Mouse (Mus musculus) intestine, embryonic 14.5 days (tissue): ENCODE results near the gene Btd. TPM values are rescaled to one million over a fixed set of nuclear protein-coding genes. Genes with fewer than 3 reads are reported as not detected.

Experiments
- ATAC-seq: fragments of 200-750 bp; cut with Nextera tagmentation; replicated peaks from 2 replicates; pipeline ENCODE4 v1.8.0; 2017; ENCODE audit warnings: low read depth, moderate number of reproducible peaks, moderate TSS enrichment, moderate library complexity; ENCODE audit not compliant: low FRiP score, low TSS enrichment
- DNase-seq: peaks from one replicate; pipeline ENCODE4 v3.0.0-alpha.2; 2018; ENCODE audit warnings: low spot score
- H3K27ac ChIP-seq: fragments of 300-500 bp; sonication (generic); 2 replicates; pipeline ENCODE4 v1.5.1; 2014; ENCODE audit warnings: low read depth, mild to moderate bottlenecking, control low read depth
- H3K27me3 ChIP-seq: fragments of 300-500 bp; sonication (generic); replicated peaks from 2 replicates; pipeline ENCODE4 v1.6.1; 2014; ENCODE audit warnings: low read length, control low read depth; ENCODE audit not compliant: control insufficient read depth, insufficient read depth
- H3K36me3 ChIP-seq: fragments of 300-500 bp; sonication (generic); 2 replicates; pipeline ENCODE4 v1.6.1; 2014; ENCODE audit warnings: low read length, control low read depth; ENCODE audit not compliant: control insufficient read depth, insufficient read depth
- H3K4me1 ChIP-seq: fragments of 300-500 bp; sonication (generic); replicated peaks from 2 replicates; pipeline ENCODE4 v1.6.1; 2014; ENCODE audit warnings: low read length, control low read depth, mixed read lengths; ENCODE audit not compliant: control insufficient read depth, insufficient read depth
- H3K4me2 ChIP-seq: fragments of 300-500 bp; sonication (generic); 2 replicates; pipeline ENCODE4 v1.6.1; 2014; ENCODE audit warnings: low read length
- H3K4me3 ChIP-seq: fragments of 300-500 bp; sonication (generic); 2 replicates; pipeline ENCODE4 v1.5.1; 2014; ENCODE audit warnings: low read depth, low read length, control low read depth, mixed read lengths
- H3K9ac ChIP-seq: fragments of 300-500 bp; sonication (generic); 2 replicates; pipeline ENCODE4 v1.6.1; 2014; ENCODE audit warnings: mild to moderate bottlenecking, low read length
- H3K9me3 ChIP-seq: fragments of 300-500 bp; sonication (generic); 2 replicates; pipeline ENCODE4 v1.6.1; 2016; ENCODE audit warnings: low read length, control low read depth; ENCODE audit not compliant: control insufficient read depth
- whole genome bisulfite sequencing: fragments of 180-500 bp; shearing (Covaris S2); extraction: QIAGEN DNeasy Blood & Tissue Kit; methylation state at CpG from one replicate; pipeline ENCODE4 v1.1.7; 2014; 5-methylcytosine and 5-hydroxymethylcytosine counted together
- polyA plus RNA-seq: library from polyadenylated mRNA; unstranded; fragments of >200 nt; fragmentation: Nextera tagmentation; extraction: Ambion mirVana; gene quantifications from 2 replicates; pipeline ENCODE4 v1.2.1, GENCODE M21; 2014

Btd gene
- polyA plus RNA-seq, 1 experiment from 2014 or later, result 21.9 TPM

DNA sequence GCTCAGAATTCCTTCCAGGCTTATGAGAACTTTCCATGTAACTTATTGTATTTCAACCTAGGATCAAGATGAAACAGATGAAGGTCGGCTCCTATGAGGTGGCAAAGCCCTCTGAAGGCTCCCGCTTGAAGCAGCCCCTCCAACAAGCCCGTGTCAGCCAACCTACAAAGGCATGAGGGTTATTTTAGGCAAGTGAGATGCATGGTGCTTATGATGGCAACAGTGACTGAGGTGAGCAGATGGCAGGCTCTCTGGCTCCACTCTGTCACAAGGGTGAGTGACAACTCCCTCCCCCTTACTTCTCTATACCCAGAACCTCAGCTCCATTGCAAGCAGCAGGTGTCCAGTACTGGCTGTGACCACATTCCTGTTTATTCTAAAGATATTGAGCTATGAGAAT lies 56.5 kb downstream of the Btd start:
- Histone ChIP-seq H3K4me2 (no peak overlapping the region), H3K9me3 (no peaks in the 10 kb centered on the region), H3K4me1 (no peaks in the 10 kb centered on the region), H3K36me3 (peaks cover 34% of the 10 kb centered on the region; the same call in 1 of the 2 replicates), H3K27ac (no peak overlapping the region), H3K9ac (no peak overlapping the region), H3K27me3 (no peaks in the 10 kb centered on the region), H3K4me3 (no peak overlapping the region)
- no peak for ATAC-seq
- 89% methylated on average over 3 of the region's 3 CpGs for WGBS
- DNase-seq, result no peak

DNA sequence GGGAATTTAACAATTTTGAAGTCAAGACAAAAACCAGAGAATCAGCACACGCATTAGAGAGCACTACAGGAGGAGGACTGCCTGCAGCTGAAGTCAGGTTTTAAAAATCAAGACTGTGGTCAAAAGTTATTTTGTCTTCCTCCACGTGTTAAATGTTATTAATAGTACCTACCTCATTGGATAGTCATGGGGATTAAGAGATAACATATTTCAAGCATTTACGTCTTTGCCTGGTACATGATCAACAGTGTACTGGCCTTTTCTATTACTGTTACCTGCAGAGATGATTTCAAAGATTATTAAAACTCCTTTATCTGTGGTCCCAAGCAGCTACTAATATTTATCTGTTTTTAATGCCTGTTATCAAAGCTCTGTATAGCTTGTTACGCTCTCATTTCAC lies 56.9 kb downstream of the Btd start:
- WGBS, result 85% methylated on average over 4 of the region's 4 CpGs
- H3K27ac ChIP-seq, result no peak overlapping the region
- no peak for ATAC-seq
- no peaks in the 10 kb centered on the region for H3K27me3 ChIP-seq
- no peak overlapping the region for H3K4me3 ChIP-seq
- H3K36me3 ChIP-seq, result peaks cover 38% of the 10 kb centered on the region; the same call in 1 of the 2 replicates
- no peak overlapping the region for H3K4me2 ChIP-seq
- no peak overlapping the region for H3K9ac ChIP-seq
- H3K9me3 ChIP-seq, result no peaks in the 10 kb centered on the region
- DNase-seq, result no peak
- H3K4me1 ChIP-seq, result no peaks in the 10 kb centered on the region

DNA sequence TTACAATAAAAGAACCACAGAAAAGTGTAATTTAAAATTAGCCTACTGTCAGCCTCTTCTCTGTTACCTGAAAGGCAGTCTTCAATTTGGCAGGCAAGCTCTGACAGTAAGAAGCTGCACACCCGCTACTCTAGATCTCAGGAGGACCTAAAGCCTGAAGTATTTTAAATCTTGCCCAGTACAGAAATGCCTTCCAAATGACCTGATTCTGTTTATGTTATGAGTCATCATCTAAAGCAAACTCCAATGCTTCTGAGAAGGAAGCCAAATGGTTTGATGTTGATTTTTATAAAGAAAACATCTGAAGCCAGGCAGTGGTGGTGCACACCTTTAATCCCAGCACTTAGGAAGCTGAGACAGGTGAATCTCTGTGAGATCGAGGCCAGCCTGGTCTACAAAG lies 59.5 kb downstream of the Btd start:
- Histone ChIP-seq H3K4me3 (no peak overlapping the region), H3K27ac (no peak overlapping the region), H3K9ac (no peak overlapping the region), H3K4me1 (no peaks in the 10 kb centered on the region), H3K27me3 (no peaks in the 10 kb centered on the region), H3K9me3 (no peaks in the 10 kb centered on the region), H3K4me2 (no peak overlapping the region), H3K36me3 (peaks cover 57% of the 10 kb centered on the region)
- DNase-seq (no peak), ATAC-seq (no peak)
- WGBS, result 88% methylated on average over 2 of the region's 2 CpGs

DNA sequence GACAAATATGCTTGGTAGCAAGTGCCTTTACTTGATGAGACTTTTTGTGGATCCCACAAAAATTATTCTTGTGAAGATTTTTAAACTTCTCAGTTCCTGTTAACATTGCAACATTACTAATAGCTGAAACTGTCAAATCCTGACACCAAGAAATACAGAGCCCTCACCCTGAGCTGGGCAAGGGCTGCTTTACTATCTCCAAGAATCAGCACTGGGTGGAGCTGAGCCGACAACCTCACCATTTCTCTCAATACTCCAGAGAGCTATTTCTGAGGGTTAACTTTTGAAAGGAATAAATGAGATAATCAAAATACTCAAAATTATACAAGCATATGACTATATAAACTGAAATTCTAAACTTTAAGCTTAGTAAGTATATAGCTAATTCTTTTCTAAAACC lies 68.5 kb downstream of the Btd start:
- peaks cover 54% of the 10 kb centered on the region for H3K36me3 ChIP-seq
- 88% methylated on average over 1 of the region's 1 CpGs for WGBS
- H3K27ac ChIP-seq, result no peak overlapping the region
- no peaks in the 10 kb centered on the region for H3K27me3 ChIP-seq
- H3K4me1 ChIP-seq, result no peaks in the 10 kb centered on the region
- no peaks in the 10 kb centered on the region for H3K9me3 ChIP-seq
- DNase-seq (no peak), ATAC-seq (no peak)
- H3K9ac ChIP-seq, result no peak overlapping the region
- H3K4me3 ChIP-seq, result no peak overlapping the region
- H3K4me2 ChIP-seq, result no peak overlapping the region

DNA sequence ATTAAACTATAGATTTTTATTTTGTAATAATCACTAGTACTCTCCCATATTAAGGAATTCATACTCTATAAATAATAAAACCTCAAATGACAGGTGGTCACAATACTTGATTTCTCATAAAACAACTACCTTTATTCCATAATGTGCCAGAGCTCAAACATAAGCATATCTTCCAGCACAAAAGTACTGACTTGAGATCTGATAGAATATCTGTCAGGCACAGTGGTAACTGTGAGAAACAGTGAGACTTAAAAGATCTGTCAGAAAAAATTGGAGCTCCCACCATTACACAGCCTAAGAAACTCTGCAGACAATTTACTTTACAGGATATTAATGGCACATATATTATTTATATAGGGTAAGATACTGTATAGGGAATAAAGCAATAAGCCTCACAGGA lies 74.8 kb downstream of the Btd start:
- H3K9ac ChIP-seq, result no peak overlapping the region
- H3K4me2 ChIP-seq, result no peak overlapping the region
- DNase-seq (no peak), ATAC-seq (no peak)
- H3K4me1 ChIP-seq, result no peaks in the 10 kb centered on the region
- H3K9me3 ChIP-seq, result no peaks in the 10 kb centered on the region
- no peak overlapping the region for H3K27ac ChIP-seq
- H3K4me3 ChIP-seq, result no peak overlapping the region
- peaks cover 59% of the 10 kb centered on the region for H3K36me3 ChIP-seq
- no peaks in the 10 kb centered on the region for H3K27me3 ChIP-seq

- Histone ChIP-seq H3K4me2 (no peak overlapping the region), H3K9me3 (no peaks in the 10 kb centered on the region), H3K4me1 (no peaks in the 10 kb centered on the region), H3K9ac (no peak overlapping the region), H3K27me3 (no peaks in the 10 kb centered on the region), H3K36me3 (peaks cover 60% of the 10 kb centered on the region), H3K27ac (no peak overlapping the region), H3K4me3 (no peak overlapping the region)
- no peak for ATAC-seq
- no peak for DNase-seq
- WGBS, result 90% methylated on average over 5 of the region's 5 CpGs
Measured at GRCm38 (mm10) chr14:31717360-31717759, 76.5 kb downstream of the Btd start.

Other genes with a start within 250 kb of the Btd start
- 10.6 and 10.7 TPM in 2 replicates for gene Sh3bp5, start 204.9 kb upstream of the Btd start, polyA plus RNA-seq
- gene Eaf1, start 146.6 kb upstream of the Btd start, polyA plus RNA-seq, result 21.7 and 23.4 TPM in 2 replicates
- 61.7 and 65.9 TPM in 2 replicates for gene Mettl6, start 146.0 kb upstream of the Btd start, polyA plus RNA-seq
- 0.42 and 0.69 TPM in 2 replicates for gene Colq, start 49.7 kb upstream of the Btd start, polyA plus RNA-seq
- gene Gm49387, start 150 bp upstream of the Btd start, polyA plus RNA-seq, result 0.78 and 2.3 TPM in 2 replicates
- gene Hacl1, start 258 bp downstream of the Btd start, polyA plus RNA-seq, result 10.4 and 13.5 TPM in 2 replicates
- 11.6 and 11.7 TPM in 2 replicates for gene Ankrd28, start 189.6 kb downstream of the Btd start, polyA plus RNA-seq